Mouse (Mus musculus) liver, embryonic 16.5 days (tissue): Measurements from ENCODE around the gene Gm5134. TPM values are rescaled to one million over a fixed set of nuclear protein-coding genes. Genes with fewer than 3 reads are reported as not detected.

ENCODE experiments used
- ATAC-seq: fragments of 200-750 bp; cut with Nextera tagmentation; 2 replicates; pipeline ENCODE4 v1.8.0; 2017; ENCODE audit warnings: low read depth, mild to moderate bottlenecking, moderate number of reproducible peaks, moderate library complexity
- H3K27ac ChIP-seq: fragments of 300-500 bp; sonication (generic); 2 replicates; pipeline ENCODE4 v1.5.1; 2014; ENCODE audit warnings: mild to moderate bottlenecking, low read length
- H3K27me3 ChIP-seq: fragments of 300-500 bp; sonication (generic); 2 replicates; pipeline ENCODE4 v1.6.1; 2014; ENCODE audit warnings: low read depth, low read length, mixed read lengths; ENCODE audit not compliant: control insufficient read depth, insufficient read depth
- H3K36me3 ChIP-seq: fragments of 300-500 bp; sonication (generic); 2 replicates; pipeline ENCODE4 v1.6.1; 2014; ENCODE audit warnings: mild to moderate bottlenecking; ENCODE audit not compliant: control insufficient read depth, insufficient read depth
- H3K4me1 ChIP-seq: fragments of 300-500 bp; sonication (generic); 2 replicates; pipeline ENCODE4 v1.6.1; 2014; ENCODE audit warnings: low read depth, low read length, mixed read lengths; ENCODE audit not compliant: control insufficient read depth
- H3K4me2 ChIP-seq: fragments of 300-500 bp; sonication (generic); 2 replicates; pipeline ENCODE4 v1.6.1; 2014; ENCODE audit warnings: low read depth, low read length, mixed read lengths
- H3K4me3 ChIP-seq: fragments of 300-500 bp; sonication (generic); 2 replicates; pipeline ENCODE4 v1.5.1; 2014; ENCODE audit warnings: low read depth, mild to moderate bottlenecking, low read length
- H3K9ac ChIP-seq: fragments of 300-500 bp; sonication (generic); 2 replicates; pipeline ENCODE4 v1.6.1; 2014; ENCODE audit warnings: low read depth, low read length
- H3K9me3 ChIP-seq: fragments of 300-500 bp; sonication (generic); replicated peaks from 2 replicates; pipeline ENCODE4 v1.6.1; 2016; ENCODE audit warnings: low read length; ENCODE audit not compliant: control insufficient read depth
- WGBS: fragments of 180-500 bp; shearing (Covaris S2); extraction: QIAGEN DNeasy Blood & Tissue Kit; methylation state at CpG from one replicate; pipeline ENCODE4 v1.1.7; 2014; ENCODE audit not compliant: insufficient replicate concordance; 5-methylcytosine and 5-hydroxymethylcytosine counted together
- polyA plus RNA-seq: library from polyadenylated mRNA; unstranded; fragments of >200 nt; fragmentation: Nextera tagmentation; extraction: Ambion mirVana; gene quantifications from 2 replicates; pipeline ENCODE4 v1.2.1, GENCODE M21; 2015

The Gm5134 gene
- polyA plus RNA-seq, 1 experiment from 2014 or later, result 0.06 TPM

- no peaks in the 10 kb centered on the region for H3K36me3 ChIP-seq
- no peaks in the 10 kb centered on the region for H3K27me3 ChIP-seq
- peak overlapping the region; percentile 92 for H3K9ac ChIP-seq
- no peaks in the 10 kb centered on the region for H3K9me3 ChIP-seq
- ATAC-seq, result no peak
- H3K27ac ChIP-seq, result peak overlapping the region; percentile 61
- 4% methylated on average over 22 of the region's 22 CpGs for WGBS
- peak overlapping the region; percentile 95 for H3K4me3 ChIP-seq
- peaks cover 26% of the 10 kb centered on the region for H3K4me1 ChIP-seq
- H3K4me2 ChIP-seq, result peak overlapping the region; percentile 90
Measured at GRCm38 (mm10) chr10:75921726-75922560, 32.4 kb upstream of the Gm5134 start.

GRCm38 (mm10) chr10:75924324-75924723, 30.0 kb upstream of the Gm5134 start:
- H3K27me3 ChIP-seq, result peaks cover 3% of the 10 kb centered on the region; the same call in 1 of the 2 replicates
- WGBS, result 43% methylated on average over 2 of the region's 2 CpGs

GRCm38 (mm10) chr10:75926396-75926795, 27.9 kb upstream of the Gm5134 start:
- Histone ChIP-seq H3K9ac (no peak overlapping the region), H3K36me3 (no peaks in the 10 kb centered on the region), H3K4me2 (no peak overlapping the region), H3K9me3 (no peaks in the 10 kb centered on the region), H3K4me1 (peaks cover 14% of the 10 kb centered on the region), H3K4me3 (no peak overlapping the region), H3K27ac (no peak overlapping the region), H3K27me3 (peaks cover 22% of the 10 kb centered on the region)
- ATAC-seq, result no peak
- WGBS, result 54% methylated on average over 13 of the region's 13 CpGs

More at GRCm38 (mm10) chr10:75924324-75924723, 30.0 kb upstream of the Gm5134 start:
- H3K4me3 ChIP-seq, result no peak overlapping the region
- no peaks in the 10 kb centered on the region for H3K36me3 ChIP-seq
- no peak overlapping the region for H3K9ac ChIP-seq
- no peak for ATAC-seq
- no peaks in the 10 kb centered on the region for H3K9me3 ChIP-seq
- peaks cover 23% of the 10 kb centered on the region for H3K4me1 ChIP-seq
- no peak overlapping the region for H3K4me2 ChIP-seq
- H3K27ac ChIP-seq, result no peak overlapping the region

- no peaks in the 10 kb centered on the region for H3K9me3 ChIP-seq
- 26% methylated on average over 6 of the region's 6 CpGs for WGBS
- no peak overlapping the region for H3K4me3 ChIP-seq
- H3K27me3 ChIP-seq, result peaks cover 47% of the 10 kb centered on the region
- no peaks in the 10 kb centered on the region for H3K36me3 ChIP-seq
- H3K27ac ChIP-seq, result no peak overlapping the region
- no peak overlapping the region for H3K4me2 ChIP-seq
- ATAC-seq, result no peak
- H3K9ac ChIP-seq, result no peak overlapping the region
- peaks cover 11% of the 10 kb centered on the region for H3K4me1 ChIP-seq
Measured at GRCm38 (mm10) chr10:75930304-75930703, 24.0 kb upstream of the Gm5134 start.

- ATAC-seq, result no peak
- Histone ChIP-seq H3K27ac (no peak overlapping the region), H3K4me2 (no peak overlapping the region), H3K9me3 (no peaks in the 10 kb centered on the region), H3K27me3 (peaks cover 47% of the 10 kb centered on the region), H3K36me3 (no peaks in the 10 kb centered on the region), H3K4me3 (no peak overlapping the region), H3K4me1 (peaks cover 20% of the 10 kb centered on the region), H3K9ac (no peak overlapping the region)
- 10% methylated on average over 7 of the region's 7 CpGs for WGBS
Measured at GRCm38 (mm10) chr10:75931311-75931710, 23.0 kb upstream of the Gm5134 start.

- peak overlapping the region; percentile 50 for H3K4me3 ChIP-seq
- no peak overlapping the region for H3K27ac ChIP-seq
- ATAC-seq, result peak; percentile 30; the same call in 1 of the 2 replicates
- peak overlapping the region; percentile 11; the same call in 1 of the 2 replicates for H3K9ac ChIP-seq
- 2% methylated on average over 44 of the region's 44 CpGs for WGBS
- H3K36me3 ChIP-seq, result peaks cover 1% of the 10 kb centered on the region; the same call in 1 of the 2 replicates
- peak overlapping the region; percentile 74 for H3K4me2 ChIP-seq
- H3K4me1 ChIP-seq, result peaks cover 28% of the 10 kb centered on the region
- peaks cover 47% of the 10 kb centered on the region for H3K27me3 ChIP-seq
- H3K9me3 ChIP-seq, result no peaks in the 10 kb centered on the region
Measured at GRCm38 (mm10) chr10:75932081-75932678, 22.1 kb upstream of the Gm5134 start.

GRCm38 (mm10) chr10:75932891-75933290, 21.4 kb upstream of the Gm5134 start, which contains the start of gene Chchd10:
TSS of gene Chchd10 (plus strand) at chr10:75933130.
- H3K9ac ChIP-seq, result peak within 1 kb of the TSS; percentile 11; the same call in 1 of the 2 replicates
- H3K9me3 ChIP-seq, result no peaks in the 10 kb centered on the region
- WGBS, result 47% methylated on average over 6 of the region's 6 CpGs
- H3K36me3 ChIP-seq, result peaks cover 8% of the 10 kb centered on the region; the same call in 1 of the 2 replicates
- H3K4me2 ChIP-seq, result peak within 1 kb of the TSS; percentile 74
- peak within 1 kb of the TSS; percentile 50 for H3K4me3 ChIP-seq
- H3K27ac ChIP-seq, result no peak within 1 kb of the TSS
- ATAC-seq, result no peak
- H3K27me3 ChIP-seq, result peaks cover 47% of the 10 kb centered on the region
- peaks cover 35% of the 10 kb centered on the region for H3K4me1 ChIP-seq

- Histone ChIP-seq H3K36me3 (peaks cover 8% of the 10 kb centered on the region; the same call in 1 of the 2 replicates), H3K27ac (peak overlapping the region; percentile 58; the same call in 1 of the 2 replicates), H3K9ac (no peak overlapping the region), H3K9me3 (no peaks in the 10 kb centered on the region), H3K4me1 (peaks cover 43% of the 10 kb centered on the region), H3K4me2 (peak overlapping the region; percentile 93), H3K4me3 (peak overlapping the region; percentile 84; the same call in 1 of the 2 replicates), H3K27me3 (peaks cover 39% of the 10 kb centered on the region)
- WGBS, result 35% methylated on average over 1 of the region's 1 CpGs
- ATAC-seq, result no peak
Measured at GRCm38 (mm10) chr10:75934991-75935390, 19.3 kb upstream of the Gm5134 start.
